22 mouse cellular contexts compared by ENCODE assay signal in the genomic region with DNA sequence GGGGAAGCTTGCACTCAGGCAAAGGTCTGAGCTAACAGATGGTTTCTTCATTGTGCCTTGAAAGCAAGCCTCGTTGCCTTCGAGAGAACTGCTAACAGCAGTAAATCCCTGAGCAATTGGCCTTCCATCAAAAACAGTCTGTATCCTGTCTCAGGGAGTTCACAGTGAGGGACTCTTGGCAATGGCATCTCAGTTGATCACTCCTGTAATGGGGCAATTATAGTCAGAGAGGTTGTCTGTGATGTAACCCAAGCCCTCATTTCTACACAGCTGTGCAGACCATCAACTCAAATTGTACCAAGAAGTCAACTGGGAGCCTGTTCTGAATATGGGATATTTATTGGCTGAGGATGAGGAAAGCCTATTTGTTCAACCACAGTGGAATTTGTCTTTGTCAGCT.
DNase-seq lines count a peak whose midpoint lies in the region; TF ChIP-seq lines count a peak whose summit lies in the region.
"Had no signal": no experiment of that assay in that cellular context is flagged by ENCODE, and none has a peak within 500 bp of the region (broad histone marks: within the 10 kb centered on the region; RNA-seq: fewer than 3 reads in every experiment).

No protein-coding gene starts in this region.

- H3K4me3 ChIP-seq in lung, adult 2 months (replicated peaks; ENCODE audit: extremely low read depth, low read depth, low read length): no peak overlapping the region
- H3K4me3 ChIP-seq: erythroblast, embryonic 14.5 days; forebrain, embryonic 15.5 days; heart, embryonic 10.5 days; hindbrain, embryonic 10.5 days; layer of hippocampus, adult 2 months; midbrain, embryonic 10.5 days had no signal

- no peak for TF ChIP-seq POLR2A in lung, adult 2 months (IDR thresholded peaks at IDR 0.05; ENCODE audit: borderline replicate concordance, extremely low read depth, low read depth, low read length)

- 46% methylated on average over 2 of the region's 2 CpGs for WGBS in lung, adult 2 months

- no peaks in the 10 kb centered on the region for H3K4me1 ChIP-seq in lung, adult 2 months (ENCODE audit: control insufficient read depth, insufficient read depth, low read length)
- H3K4me1 ChIP-seq: forebrain, embryonic 15.5 days; heart, embryonic 10.5 days; hindbrain, embryonic 10.5 days; midbrain, embryonic 10.5 days had no signal

- TF ChIP-seq CTCF in lung, adult 2 months (IDR thresholded peaks at IDR 0.05; ENCODE audit: insufficient read depth, low read length): no peak

- peak; percentile 13 to 59 for DNase-seq in cerebellum, postnatal 14 days
- no peak for DNase-seq in cerebellum, postnatal 4 days (ENCODE audit: low spot score in 2 of 2)
- peak; percentile 11 for DNase-seq in lung, postnatal 10 days
- DNase-seq in lung, adult 2 months: no peak
- DNase-seq in embryo, embryonic 10.5 days (ENCODE audit: low spot score): peak; percentile 20
- DNase-seq in mesoderm, embryonic 11.5 days (ENCODE audit: low read depth, low spot score): peak; percentile 49
- no peak for DNase-seq in spleen, postnatal 10 days (ENCODE audit: low spot score in 2 of 2)
- DNase-seq: adrenal gland, postnatal 14 days; cerebellum, adult 11 months; kidney, adult 2 months; kidney, postnatal 14 days; layer of hippocampus, postnatal 36 days; liver, postnatal 0 days; lung, postnatal 4 days; right cerebral cortex, adult 18-20 months; thymus, postnatal 25 days had no signal

Comparison
In these comparisons a context has a peak if more than half of its experiments do, and no peak if none do; other contexts are left out.
1. DNase-seq: peak in cerebellum, postnatal 14 days (2 of 2), lung, postnatal 10 days (single experiment), embryo, embryonic 10.5 days (single experiment) and mesoderm, embryonic 11.5 days (single experiment); none in cerebellum, postnatal 4 days (0 of 2), lung, adult 2 months (single experiment) and spleen, postnatal 10 days (0 of 2).